Mouse (Mus musculus): ENCODE data around the gene Lsm10. TPM values are rescaled to one million over a fixed set of nuclear protein-coding genes. Genes with fewer than 3 reads are reported as not detected.

Lsm10 gene
- polyA plus RNA-seq, 1 experiment from 2014 or later, result 55.8 TPM

DNA sequence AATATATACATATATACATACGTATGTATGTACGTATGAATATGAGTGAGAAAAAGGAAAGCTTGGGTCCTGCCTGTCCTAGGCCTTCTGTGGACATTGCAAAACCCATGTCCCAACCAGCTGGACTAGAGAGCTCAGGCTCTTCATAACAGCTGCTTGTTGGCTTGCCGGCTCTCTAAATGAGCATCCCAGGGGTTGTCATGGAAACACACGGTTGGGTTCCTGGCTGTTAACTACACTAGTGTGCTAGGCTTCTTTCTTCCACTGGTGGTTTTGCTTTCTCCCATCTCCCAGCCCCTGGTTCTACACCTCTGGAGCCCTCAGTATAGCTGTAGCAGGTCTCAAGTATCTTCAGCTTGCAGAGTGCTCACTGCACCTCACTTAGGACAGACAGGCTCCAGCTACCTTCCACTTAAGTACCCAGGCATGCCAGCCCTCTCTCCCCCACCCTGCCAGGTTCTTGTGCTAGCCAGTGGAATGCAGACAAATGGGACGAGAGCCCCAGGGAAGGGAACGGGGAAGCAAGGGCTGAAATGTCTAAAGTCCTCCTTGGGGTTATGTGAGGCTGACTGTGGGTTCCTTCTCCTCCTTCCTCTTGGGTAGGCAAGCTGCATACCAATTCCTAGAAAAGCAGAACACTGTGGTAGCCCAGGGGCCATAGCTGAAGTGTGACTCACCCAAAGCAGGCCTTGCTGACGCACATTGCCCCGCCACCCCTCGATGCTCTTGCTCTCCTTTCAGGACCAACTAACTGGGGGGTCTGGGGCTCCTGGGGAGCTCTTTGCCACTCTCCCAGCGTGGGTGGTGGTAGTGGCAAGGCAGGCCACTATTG lies 35.1 kb downstream of the Lsm10 start:
- 57% methylated on average over 10 of the region's 10 CpGs for WGBS
- H3K4me2 ChIP-seq (ENCODE audit: low read length), result no peak overlapping the region
- no peaks in the 10 kb centered on the region for H3K27me3 ChIP-seq (replicated peaks; ENCODE audit: control insufficient read depth, insufficient read depth, low read length)
- H3K27ac ChIP-seq (ENCODE audit: low read depth, low read length), result peak overlapping the region; percentile 55; the same call in 1 of the 2 replicates
- peaks cover 18% of the 10 kb centered on the region for H3K4me1 ChIP-seq (ENCODE audit: control insufficient read depth, insufficient read depth, low read depth, low read length)
- no peak overlapping the region for H3K4me3 ChIP-seq (ENCODE audit: low read length)
- peak; percentile 82 for ATAC-seq
- peaks cover 25% of the 10 kb centered on the region for H3K36me3 ChIP-seq (ENCODE audit: control insufficient read depth, insufficient read depth, low read length)
- H3K9ac ChIP-seq (ENCODE audit: low read depth, low read length), result no peak overlapping the region
- no peaks in the 10 kb centered on the region for H3K9me3 ChIP-seq (ENCODE audit: control insufficient read depth, low read length)

DNA sequence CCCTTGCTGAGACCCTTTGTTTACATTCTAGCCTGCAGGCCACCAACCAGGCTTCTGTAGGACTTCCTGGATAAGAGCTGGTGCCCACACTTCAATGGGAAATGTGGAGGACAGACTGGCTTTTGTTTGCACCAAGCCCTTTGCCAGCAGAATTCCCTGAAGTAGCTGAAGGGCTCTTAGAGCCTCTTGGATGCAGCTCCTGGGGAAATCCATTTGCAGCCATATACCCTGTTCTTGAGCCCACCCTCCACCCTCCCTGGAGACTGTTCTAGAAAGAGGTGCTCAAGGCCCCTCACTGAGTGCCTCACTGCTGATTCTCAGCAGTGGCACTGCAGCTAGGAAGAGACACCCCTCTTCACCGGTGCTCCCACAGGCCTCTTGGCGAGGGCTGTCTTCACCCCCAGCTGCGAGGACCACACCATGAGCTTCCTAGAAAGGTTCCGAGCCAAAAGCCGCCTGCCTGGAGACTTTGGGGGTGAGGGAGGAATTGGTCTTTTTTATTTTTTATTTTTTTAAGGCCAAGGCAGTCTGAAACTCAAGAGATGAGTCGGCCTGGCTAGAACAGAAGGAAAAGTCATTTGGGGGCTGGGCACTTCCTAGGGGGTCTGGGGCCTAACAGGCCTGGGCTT lies 36.3 kb downstream of the Lsm10 start:
- Histone ChIP-seq H3K9me3 (ENCODE audit: control insufficient read depth, low read length) (no peaks in the 10 kb centered on the region), H3K4me1 (ENCODE audit: control insufficient read depth, insufficient read depth, low read depth, low read length) (peaks cover 18% of the 10 kb centered on the region), H3K27me3 (replicated peaks; ENCODE audit: control insufficient read depth, insufficient read depth, low read length) (no peaks in the 10 kb centered on the region), H3K4me3 (ENCODE audit: low read length) (no peak overlapping the region), H3K27ac (ENCODE audit: low read depth, low read length) (peak overlapping the region; percentile 55), H3K9ac (ENCODE audit: low read depth, low read length) (no peak overlapping the region), H3K4me2 (ENCODE audit: low read length) (no peak overlapping the region), H3K36me3 (ENCODE audit: control insufficient read depth, insufficient read depth, low read length) (peaks cover 29% of the 10 kb centered on the region)
- 70% methylated on average over 6 of the region's 6 CpGs for WGBS
- ATAC-seq, result no peak

DNA sequence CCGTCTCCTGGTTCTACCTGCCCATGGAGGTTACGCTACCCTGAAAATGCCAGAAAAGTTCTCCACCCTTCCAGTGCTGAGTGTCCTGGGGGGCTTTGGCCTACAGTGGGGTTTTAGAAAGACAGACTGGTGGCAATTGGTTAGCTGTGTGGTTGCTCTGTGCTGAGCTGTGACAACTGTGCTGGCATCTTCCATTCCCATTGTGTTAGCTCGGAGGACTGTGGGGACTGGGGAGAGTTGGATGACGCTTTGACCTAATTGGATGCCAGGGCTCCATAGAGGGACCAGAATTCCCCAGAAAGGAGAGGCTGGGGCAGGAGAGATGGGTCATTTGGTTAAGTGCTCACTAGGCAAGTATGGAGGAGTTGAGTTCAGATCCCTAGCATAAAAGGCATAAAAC lies 37.8 kb downstream of the Lsm10 start:
- no peak overlapping the region for H3K9ac ChIP-seq (ENCODE audit: low read depth, low read length)
- H3K36me3 ChIP-seq (ENCODE audit: control insufficient read depth, insufficient read depth, low read length), result peaks cover 31% of the 10 kb centered on the region
- no peak overlapping the region for H3K27ac ChIP-seq (ENCODE audit: low read depth, low read length)
- no peaks in the 10 kb centered on the region for H3K9me3 ChIP-seq (ENCODE audit: control insufficient read depth, low read length)
- H3K4me2 ChIP-seq (ENCODE audit: low read length), result no peak overlapping the region
- no peaks in the 10 kb centered on the region for H3K27me3 ChIP-seq (replicated peaks; ENCODE audit: control insufficient read depth, insufficient read depth, low read length)
- H3K4me3 ChIP-seq (ENCODE audit: low read length), result no peak overlapping the region
- WGBS, result 93% methylated on average over 4 of the region's 4 CpGs
- peaks cover 18% of the 10 kb centered on the region for H3K4me1 ChIP-seq (ENCODE audit: control insufficient read depth, insufficient read depth, low read depth, low read length)
- no peak for ATAC-seq

DNA sequence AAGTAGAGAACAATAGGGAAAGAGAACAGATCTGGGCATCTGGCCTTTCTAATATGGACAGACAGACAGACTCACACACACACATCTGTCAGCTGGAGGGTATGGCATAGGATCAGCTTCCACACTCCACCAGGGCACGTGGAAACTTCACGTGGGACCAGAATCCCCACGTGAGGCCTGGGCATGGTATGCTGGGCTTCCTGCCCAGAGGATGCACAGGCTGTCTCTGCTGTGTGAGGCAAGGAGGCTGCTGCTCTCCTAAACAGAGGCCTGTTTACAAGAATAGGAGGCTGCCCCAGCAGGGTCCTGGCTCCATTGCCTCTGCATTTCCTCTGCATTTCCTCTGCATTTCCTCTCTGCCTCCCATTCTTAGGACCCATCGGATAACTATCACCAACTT lies 38.2 kb downstream of the Lsm10 start:
- Histone ChIP-seq H3K27me3 (replicated peaks; ENCODE audit: control insufficient read depth, insufficient read depth, low read length) (no peaks in the 10 kb centered on the region), H3K36me3 (ENCODE audit: control insufficient read depth, insufficient read depth, low read length) (peaks cover 30% of the 10 kb centered on the region), H3K9ac (ENCODE audit: low read depth, low read length) (no peak overlapping the region), H3K4me1 (ENCODE audit: control insufficient read depth, insufficient read depth, low read depth, low read length) (peaks cover 18% of the 10 kb centered on the region), H3K4me3 (ENCODE audit: low read length) (no peak overlapping the region), H3K27ac (ENCODE audit: low read depth, low read length) (no peak overlapping the region), H3K4me2 (ENCODE audit: low read length) (no peak overlapping the region), H3K9me3 (ENCODE audit: control insufficient read depth, low read length) (no peaks in the 10 kb centered on the region)
- 81% methylated on average over 4 of the region's 4 CpGs for WGBS
- ATAC-seq, result no peak

DNA sequence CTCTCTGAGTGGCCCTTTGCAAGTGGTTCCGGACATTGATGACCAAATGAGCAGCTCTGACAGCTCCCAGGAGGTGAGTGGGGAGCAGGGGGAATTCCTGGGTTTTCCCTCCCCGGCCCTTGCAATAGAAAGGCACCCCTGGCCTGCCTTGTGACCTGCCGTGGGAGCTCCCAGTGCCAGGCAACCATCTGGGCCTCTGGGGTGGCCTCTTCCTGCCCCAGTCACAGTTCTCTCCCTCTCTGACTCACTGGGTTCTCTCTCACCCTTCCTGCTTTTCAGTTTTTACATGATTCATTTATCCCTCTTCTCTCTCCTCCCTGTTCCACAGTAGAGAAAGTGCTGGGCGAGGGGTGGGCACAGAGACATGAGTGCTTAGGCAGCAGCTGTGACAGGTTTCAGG lies 41.4 kb downstream of the Lsm10 start:
- Histone ChIP-seq H3K9me3 (ENCODE audit: control insufficient read depth, low read length) (no peaks in the 10 kb centered on the region), H3K36me3 (ENCODE audit: control insufficient read depth, insufficient read depth, low read length) (peaks cover 32% of the 10 kb centered on the region), H3K27me3 (replicated peaks; ENCODE audit: control insufficient read depth, insufficient read depth, low read length) (no peaks in the 10 kb centered on the region), H3K4me3 (ENCODE audit: low read length) (no peak overlapping the region), H3K9ac (ENCODE audit: low read depth, low read length) (no peak overlapping the region), H3K27ac (ENCODE audit: low read depth, low read length) (no peak overlapping the region), H3K4me2 (ENCODE audit: low read length) (no peak overlapping the region), H3K4me1 (ENCODE audit: control insufficient read depth, insufficient read depth, low read depth, low read length) (peaks cover 2% of the 10 kb centered on the region; the same call in 1 of the 2 replicates)
- ATAC-seq, result no peak
- WGBS, result 80% methylated on average over 4 of the region's 4 CpGs

DNA sequence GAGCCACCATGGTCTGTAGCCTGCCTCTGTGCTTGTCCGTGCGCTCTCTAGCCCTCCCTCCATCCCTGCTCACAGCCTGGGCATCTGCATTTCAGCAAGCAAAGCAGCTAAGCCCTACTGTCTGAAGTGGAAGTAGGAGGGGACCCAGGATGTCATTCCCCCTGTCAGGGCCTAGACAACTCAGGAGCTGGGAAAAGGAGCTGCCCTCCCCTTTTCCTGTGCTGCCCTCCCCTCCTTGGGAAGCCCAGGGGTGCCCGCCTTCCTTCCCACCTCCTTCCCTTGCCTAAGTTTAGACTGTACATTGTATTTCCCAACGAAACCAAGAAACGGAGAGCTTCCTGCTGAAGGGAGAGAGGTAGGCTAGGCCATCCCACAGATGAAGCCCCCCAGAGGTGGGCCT lies 44.6 kb downstream of the Lsm10 start:
- Histone ChIP-seq H3K27ac (ENCODE audit: low read depth, low read length) (no peak overlapping the region), H3K27me3 (replicated peaks; ENCODE audit: control insufficient read depth, insufficient read depth, low read length) (no peaks in the 10 kb centered on the region), H3K9me3 (ENCODE audit: control insufficient read depth, low read length) (no peaks in the 10 kb centered on the region), H3K9ac (ENCODE audit: low read depth, low read length) (no peak overlapping the region), H3K4me2 (ENCODE audit: low read length) (no peak overlapping the region), H3K36me3 (ENCODE audit: control insufficient read depth, insufficient read depth, low read length) (peaks cover 28% of the 10 kb centered on the region), H3K4me3 (ENCODE audit: low read length) (no peak overlapping the region), H3K4me1 (ENCODE audit: control insufficient read depth, insufficient read depth, low read depth, low read length) (no peaks in the 10 kb centered on the region)
- no peak for ATAC-seq
- WGBS, result 82% methylated on average over 5 of the region's 5 CpGs

DNA sequence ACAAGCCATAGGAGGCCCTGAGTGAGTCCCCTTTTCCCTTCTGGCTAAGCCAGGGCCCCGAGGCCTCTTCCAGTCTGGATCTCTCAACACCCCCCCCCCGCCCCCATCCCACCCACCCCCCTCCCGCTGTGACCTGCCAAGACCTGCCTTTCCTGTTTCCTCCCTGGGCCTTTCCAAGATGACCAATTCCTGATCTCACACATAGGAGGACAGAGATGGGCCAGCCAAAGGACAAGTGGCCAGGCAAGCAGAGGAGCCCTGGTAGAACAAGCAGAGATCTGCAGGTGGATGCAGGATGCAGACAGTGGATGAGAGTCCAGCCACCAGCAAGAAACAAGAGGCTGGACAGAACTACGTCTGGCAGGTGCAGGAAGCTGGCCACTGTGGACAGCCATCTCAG lies 49.0 kb downstream of the Lsm10 start:
- Histone ChIP-seq H3K27ac (ENCODE audit: low read depth, low read length) (no peak overlapping the region), H3K36me3 (ENCODE audit: control insufficient read depth, insufficient read depth, low read length) (no peaks in the 10 kb centered on the region), H3K4me2 (ENCODE audit: low read length) (no peak overlapping the region), H3K4me1 (ENCODE audit: control insufficient read depth, insufficient read depth, low read depth, low read length) (peaks cover 12% of the 10 kb centered on the region), H3K9ac (ENCODE audit: low read depth, low read length) (no peak overlapping the region), H3K27me3 (replicated peaks; ENCODE audit: control insufficient read depth, insufficient read depth, low read length) (peaks cover 18% of the 10 kb centered on the region), H3K9me3 (ENCODE audit: control insufficient read depth, low read length) (no peaks in the 10 kb centered on the region), H3K4me3 (ENCODE audit: low read length) (no peak overlapping the region)
- no peak for ATAC-seq
- WGBS, result 55% methylated on average over 4 of the region's 4 CpGs

DNA sequence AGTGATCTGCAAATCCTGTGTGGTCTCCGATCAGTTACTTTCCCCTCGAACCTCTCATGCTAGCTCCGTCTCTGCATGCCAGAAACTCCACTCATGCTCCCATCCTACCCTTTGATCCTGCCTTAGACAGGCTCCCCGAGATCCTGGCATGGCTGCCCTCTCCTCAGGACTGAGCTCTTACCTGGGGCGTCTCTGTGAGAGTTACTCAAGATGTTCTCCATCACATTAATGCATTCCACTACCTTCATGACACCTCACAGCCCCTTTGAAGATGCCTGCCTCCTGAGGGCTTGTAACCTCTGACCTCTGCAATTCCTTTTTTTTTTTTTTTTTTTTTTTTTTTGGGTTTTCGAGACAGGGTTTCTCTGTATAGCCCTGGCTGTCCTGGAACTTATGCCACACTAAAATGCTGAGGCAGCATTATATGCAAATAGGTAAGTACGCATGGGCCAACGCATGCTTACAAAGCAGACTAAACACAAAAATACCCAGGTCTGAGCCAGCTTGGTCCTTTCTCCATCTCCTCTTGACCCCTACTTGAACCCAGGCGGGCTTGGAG lies 50.6 kb downstream of the Lsm10 start:
- 53% methylated on average over 9 of the region's 9 CpGs for WGBS
- no peak overlapping the region for H3K9ac ChIP-seq (ENCODE audit: low read depth, low read length)
- H3K9me3 ChIP-seq (ENCODE audit: control insufficient read depth, low read length), result no peaks in the 10 kb centered on the region
- H3K4me2 ChIP-seq (ENCODE audit: low read length), result no peak overlapping the region
- H3K27me3 ChIP-seq (replicated peaks; ENCODE audit: control insufficient read depth, insufficient read depth, low read length), result peaks cover 26% of the 10 kb centered on the region
- no peak overlapping the region for H3K27ac ChIP-seq (ENCODE audit: low read depth, low read length)
- H3K36me3 ChIP-seq (ENCODE audit: control insufficient read depth, insufficient read depth, low read length), result no peaks in the 10 kb centered on the region
- no peak for ATAC-seq
- H3K4me3 ChIP-seq (ENCODE audit: low read length), result no peak overlapping the region
- H3K4me1 ChIP-seq (ENCODE audit: control insufficient read depth, insufficient read depth, low read depth, low read length), result peaks cover 12% of the 10 kb centered on the region

DNA sequence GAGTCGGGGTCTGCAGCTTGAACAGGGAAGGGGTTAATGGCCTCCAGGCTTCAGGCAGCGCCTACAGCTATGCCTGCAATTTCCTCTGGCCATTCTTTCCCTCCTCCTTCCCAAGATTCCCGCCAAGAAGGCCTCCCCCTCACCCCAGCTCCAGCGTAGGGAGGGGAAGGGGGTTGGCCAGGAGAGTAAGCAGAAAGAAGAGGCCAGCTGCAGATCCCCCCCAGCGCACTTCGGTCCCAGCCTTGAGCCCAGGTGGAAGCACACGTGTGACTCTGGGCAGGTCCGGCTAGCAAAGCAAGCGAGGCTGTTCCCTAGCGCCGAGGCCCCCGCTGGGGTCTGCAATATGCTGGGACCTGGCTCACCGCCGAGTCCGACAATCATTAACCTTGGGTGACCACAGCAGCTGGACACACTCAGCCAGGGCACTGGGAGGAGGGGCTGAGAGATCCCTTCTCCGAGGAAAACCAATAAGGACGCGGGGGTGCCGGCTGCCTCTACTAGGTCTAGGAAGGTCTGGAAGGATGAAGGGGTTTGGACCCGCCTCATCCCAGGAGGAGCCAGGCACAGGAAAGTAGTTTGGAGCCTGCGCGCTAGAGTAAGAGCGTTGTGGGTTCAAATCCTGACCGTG lies 51.2 kb downstream of the Lsm10 start, which contains the start of gene Eva1b:
Gene Eva1b (plus strand): TSS at position 212 of the 628 bp plus-strand sequence.
- 2% methylated on average over 24 of the region's 24 CpGs for WGBS
- Histone ChIP-seq H3K27ac (ENCODE audit: low read depth, low read length) (peak within 1 kb of the TSS; percentile 64), H3K36me3 (ENCODE audit: control insufficient read depth, insufficient read depth, low read length) (no peaks in the 10 kb centered on the region), H3K4me2 (ENCODE audit: low read length) (peak within 1 kb of the TSS; percentile 72), H3K27me3 (replicated peaks; ENCODE audit: control insufficient read depth, insufficient read depth, low read length) (peaks cover 26% of the 10 kb centered on the region), H3K4me1 (ENCODE audit: control insufficient read depth, insufficient read depth, low read depth, low read length) (peaks cover 12% of the 10 kb centered on the region), H3K9me3 (ENCODE audit: control insufficient read depth, low read length) (no peaks in the 10 kb centered on the region), H3K4me3 (ENCODE audit: low read length) (peak within 1 kb of the TSS; percentile 47), H3K9ac (ENCODE audit: low read depth, low read length) (peak within 1 kb of the TSS; percentile 63)
- no peak for ATAC-seq

Measured in hindbrain, embryonic 16.5 days (tissue).